8 mouse cellular contexts compared by ENCODE assay signal in the genomic region with DNA sequence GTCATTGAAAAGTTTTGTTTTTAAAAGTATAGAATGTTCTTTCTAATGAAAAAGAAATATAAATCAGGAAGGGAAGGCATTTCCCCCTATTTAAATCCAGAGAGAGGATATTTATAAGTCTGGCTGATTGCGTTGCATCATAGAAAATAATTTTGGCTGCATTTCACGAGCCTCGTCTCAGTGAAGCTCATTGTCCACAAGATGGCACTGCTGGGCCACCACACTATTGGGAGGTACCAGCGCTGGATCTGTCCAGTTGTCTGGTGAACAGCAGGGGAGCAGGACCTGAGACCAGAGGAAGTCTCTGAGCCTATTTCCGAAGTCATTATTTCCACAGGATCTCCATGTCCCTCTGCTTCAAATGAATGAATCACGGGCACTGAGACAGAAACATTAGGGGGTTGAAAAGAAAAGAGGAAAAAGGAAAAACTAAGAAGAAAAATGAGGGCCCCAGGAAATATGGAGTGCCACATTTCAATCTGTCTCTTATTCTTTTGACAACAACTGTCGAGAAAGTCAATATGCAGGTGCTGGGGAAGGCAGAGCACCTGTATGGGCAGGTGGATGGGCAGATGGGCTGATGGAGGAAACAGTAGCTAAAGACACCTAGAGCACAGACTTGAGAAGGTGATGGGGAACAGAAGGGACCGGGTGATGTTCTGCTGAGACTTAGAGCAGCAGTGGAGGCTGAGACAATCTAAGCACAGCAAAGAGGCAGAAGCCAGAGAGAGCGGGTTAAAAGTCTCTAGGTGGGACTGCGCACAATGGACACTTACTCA. TPM values are rescaled to one million over a fixed set of nuclear protein-coding genes. Genes with fewer than 3 reads are reported as not detected.
DNase-seq lines count a peak whose midpoint lies in the region; ATAC-seq and TF ChIP-seq lines count a peak whose summit lies in the region.

No protein-coding gene starts in this region.

- H3K4me2 ChIP-seq in kidney, embryonic 14.5 days (replicated peaks; ENCODE audit: low read depth, low read length) = no peak overlapping the region
- H3K4me2 ChIP-seq in limb, embryonic 13.5 days (replicated peaks) = no peak overlapping the region

- H3K9ac ChIP-seq in heart, adult 2 months (ENCODE audit: low read depth, low read length) = no peak overlapping the region
- no peak overlapping the region for H3K9ac ChIP-seq in kidney, embryonic 14.5 days (ENCODE audit: low read depth, low read length)
- no peak overlapping the region for H3K9ac ChIP-seq in limb, embryonic 13.5 days

- H3K27ac ChIP-seq in heart, adult 2 months = no peak overlapping the region
- no peak overlapping the region for H3K27ac ChIP-seq in kidney, embryonic 14.5 days (ENCODE audit: low read depth, low read length)
- no peak overlapping the region for H3K27ac ChIP-seq in limb, embryonic 13.5 days

- no peaks in the 10 kb centered on the region for H3K79me2 ChIP-seq in heart, adult 2 months (replicated peaks; ENCODE audit: control insufficient read depth, insufficient read depth, low read length)

- no peak for TF ChIP-seq POLR2A in heart, adult 2 months (IDR thresholded peaks at IDR 0.05; ENCODE audit: insufficient read depth, low read depth, low read length)

- TF ChIP-seq EP300 in heart, adult 2 months (IDR thresholded peaks at IDR 0.05; ENCODE audit: insufficient read depth, low read depth, low read length) = peak; percentile 97

- H3K36me3 ChIP-seq in heart, adult 2 months (ENCODE audit: control insufficient read depth, insufficient read depth, low read length) = no peaks in the 10 kb centered on the region
- no peaks in the 10 kb centered on the region for H3K36me3 ChIP-seq in kidney, embryonic 14.5 days (ENCODE audit: control insufficient read depth, insufficient read depth, low read length)
- H3K36me3 ChIP-seq in limb, embryonic 13.5 days = no peaks in the 10 kb centered on the region
- no peaks in the 10 kb centered on the region for H3K36me3 ChIP-seq in splenic B cell, adult 2 months (ENCODE audit: control insufficient read depth, insufficient read depth, low read length, poor library complexity, severe bottlenecking)

- ATAC-seq in kidney, embryonic 14.5 days (ENCODE audit: low FRiP score, low TSS enrichment) = peak; percentile 85; the same call in 1 of the 2 replicates
- peak; percentile 69; the same call in 1 of the 2 replicates for ATAC-seq in limb, embryonic 13.5 days (ENCODE audit: low FRiP score, low read depth)

- H3K27me3 ChIP-seq in heart, adult 2 months (ENCODE audit: control insufficient read depth, insufficient read depth, low read length) = no peaks in the 10 kb centered on the region
- H3K27me3 ChIP-seq in kidney, embryonic 14.5 days (ENCODE audit: control insufficient read depth, insufficient read depth, low read length) = no peaks in the 10 kb centered on the region
- H3K27me3 ChIP-seq in limb, embryonic 13.5 days = no peaks in the 10 kb centered on the region
- H3K27me3 ChIP-seq in splenic B cell, adult 2 months (ENCODE audit: control insufficient read depth, insufficient read depth, low read length, poor library complexity, severe bottlenecking) = no peaks in the 10 kb centered on the region

- no peaks in the 10 kb centered on the region for H3K4me1 ChIP-seq in heart, adult 2 months (ENCODE audit: control insufficient read depth, insufficient read depth, low read length)
- no peaks in the 10 kb centered on the region for H3K4me1 ChIP-seq in kidney, embryonic 14.5 days (ENCODE audit: control insufficient read depth, insufficient read depth, low read length)
- no peaks in the 10 kb centered on the region for H3K4me1 ChIP-seq in limb, embryonic 13.5 days

- H3K4me3 ChIP-seq in heart, adult 2 months = no peak overlapping the region
- H3K4me3 ChIP-seq in kidney, embryonic 14.5 days (ENCODE audit: low read length) = no peak overlapping the region
- H3K4me3 ChIP-seq in limb, embryonic 13.5 days = no peak overlapping the region

- peak; percentile 33 for DNase-seq in 3134 (ENCODE audit: extremely low read depth, insufficient read length, low spot score)
- DNase-seq in adrenal gland, adult 2 months = peak; percentile 82
- DNase-seq in embryo, embryonic 11 days = peak; percentile 91
- DNase-seq in heart, adult 2 months = peak; percentile 71 to 73
- DNase-seq in natural killer cell, adult 2 months (ENCODE audit: low spot score in 2 of 2) = peak; percentile 30 to 53
- peak; percentile 76 for DNase-seq in splenic B cell, adult 2 months (ENCODE audit: low read depth, low spot score)

- 34% methylated on average over 10 of the region's 10 CpGs for WGBS in heart, adult 2 months
- 42% methylated on average over 10 of the region's 10 CpGs for WGBS in kidney, embryonic 14.5 days
- WGBS in limb, embryonic 13.5 days = 38% methylated on average over 10 of the region's 10 CpGs

- intact Hi-C loops in heart, adult 2 months (cut with DNase I) = loop anchor here (1.0 to 5.0 kb wide), 3 partner anchors 314 to 574 kb away; a partner anchor contains a TSS

- H3K9me3 ChIP-seq in kidney, embryonic 14.5 days (ENCODE audit: control insufficient read depth, low read length) = no peaks in the 10 kb centered on the region
- no peaks in the 10 kb centered on the region for H3K9me3 ChIP-seq in limb, embryonic 13.5 days

- peak; percentile 99 for TF ChIP-seq CTCF in heart, adult 2 months (IDR thresholded peaks at IDR 0.05)

RNA-seq across cellular contexts. Expression of a gene that starts 31.7 kb away (rescaled TPM):
- total RNA-seq in adrenal gland, adult 2 months (2021) = not detected
- not detected in 2 replicates for polyA plus RNA-seq in adrenal gland, adult 2 months (2012; rRNA removed)
- total RNA-seq in heart, adult 2 months (2021) = 1,000 to 10,000 TPM; 2,250 to 2,602 TPM
- 2,389 and 3,414 TPM in 2 replicates for polyA plus RNA-seq in heart, adult 2 months (2012; rRNA removed)
- not detected in 2 replicates for polyA plus RNA-seq in kidney, embryonic 14.5 days (2014; fragmentation: Nextera tagmentation; extraction: Ambion mirVana)
- not detected in 2 replicates for polyA plus RNA-seq in limb, embryonic 13.5 days (2015; fragmentation: Nextera tagmentation; extraction: Ambion mirVana)

Comparison
In these comparisons a context has a peak if more than half of its experiments do, and no peak if none do; other contexts are left out.
1. DNase-seq: peak in every context shown above with its lines; median percentile 91 in embryo, embryonic 11 days; 82 in adrenal gland, adult 2 months; 76 in splenic B cell, adult 2 months; 72 in heart, adult 2 months; 42 in natural killer cell, adult 2 months; 33 in 3134.
2. RNA of a gene that starts 31.7 kb away (polyA plus RNA-seq): 2,389 to 3,414 TPM in heart, adult 2 months; not detected in limb, embryonic 13.5 days, not detected in adrenal gland, adult 2 months and not detected in kidney, embryonic 14.5 days; every median in the first group is over 1,000 times any median in the second.